Mouse (Mus musculus) ES-Bruce4 (cell line): ENCODE results near the gene Fez1. TPM values are rescaled to one million over a fixed set of nuclear protein-coding genes. Genes with fewer than 3 reads are reported as not detected.
A peak's percentile ranks its signal among the peaks of the same experiment; 100 is the strongest.

ENCODE experiments used
- H3K27ac ChIP-seq: 2 replicates; pipeline ENCODE4 v1.5.1; 2012; ENCODE audit warnings: low read length, inconsistent platforms; ENCODE audit not compliant: insufficient read depth
- H3K27me3 ChIP-seq: 2 replicates; pipeline ENCODE4 v1.6.1; 2012; ENCODE audit warnings: mild to moderate bottlenecking, low read length, inconsistent platforms; ENCODE audit not compliant: control insufficient read depth, poor library complexity, insufficient read depth, severe bottlenecking
- H3K36me3 ChIP-seq: 2 replicates; pipeline ENCODE4 v1.6.1; 2012; ENCODE audit warnings: inconsistent platforms, mild to moderate bottlenecking, low read length, moderate library complexity; ENCODE audit not compliant: control insufficient read depth, poor library complexity, insufficient read depth, severe bottlenecking
- H3K4me1 ChIP-seq: one replicate; pipeline ENCODE4 v1.8.1; 2011; ENCODE audit warnings: low read length; ENCODE audit not compliant: control insufficient read depth, insufficient read depth
- H3K4me3 ChIP-seq: 2 replicates; pipeline ENCODE4 v1.5.1; 2011; ENCODE audit warnings: low read depth, mild to moderate bottlenecking, low read length
- H3K9ac ChIP-seq: 2 replicates; pipeline ENCODE4 v1.6.1; 2012; ENCODE audit warnings: low read depth, mild to moderate bottlenecking, inconsistent platforms; ENCODE audit not compliant: poor library complexity, severe bottlenecking
- H3K9me3 ChIP-seq: replicated peaks from 2 replicates; pipeline ENCODE4 v1.6.1; 2012; ENCODE audit warnings: mild to moderate bottlenecking, low read length, inconsistent platforms; ENCODE audit not compliant: control insufficient read depth, poor library complexity, insufficient read depth, severe bottlenecking
- CTCF ChIP-seq: IDR thresholded peaks from one replicate; pipeline ENCODE4 v1.8.1; 2011; ENCODE audit warnings: low read depth, low read length
- EP300 ChIP-seq: IDR thresholded peaks from 2 replicates; pipeline ENCODE4 v1.6.1; 2011; ENCODE audit warnings: low read depth, low read length; ENCODE audit not compliant: insufficient read depth
- POLR2A ChIP-seq: IDR thresholded peaks from one replicate; pipeline ENCODE4 v1.8.1; 2011; ENCODE audit warnings: low read length; ENCODE audit not compliant: insufficient read depth
- polyA plus RNA-seq: library from polyadenylated mRNA; stranded (reverse); fragments of >200 nt; gene quantifications from 2 replicates; pipeline ENCODE4 v1.2.4, GENCODE M21; 2011; ENCODE audit warnings: low read depth; ENCODE audit not compliant: missing spikeins, insufficient read depth, insufficient read length

Fez1 gene
- polyA plus RNA-seq, 1 experiment, result 2.4 TPM

DNA sequence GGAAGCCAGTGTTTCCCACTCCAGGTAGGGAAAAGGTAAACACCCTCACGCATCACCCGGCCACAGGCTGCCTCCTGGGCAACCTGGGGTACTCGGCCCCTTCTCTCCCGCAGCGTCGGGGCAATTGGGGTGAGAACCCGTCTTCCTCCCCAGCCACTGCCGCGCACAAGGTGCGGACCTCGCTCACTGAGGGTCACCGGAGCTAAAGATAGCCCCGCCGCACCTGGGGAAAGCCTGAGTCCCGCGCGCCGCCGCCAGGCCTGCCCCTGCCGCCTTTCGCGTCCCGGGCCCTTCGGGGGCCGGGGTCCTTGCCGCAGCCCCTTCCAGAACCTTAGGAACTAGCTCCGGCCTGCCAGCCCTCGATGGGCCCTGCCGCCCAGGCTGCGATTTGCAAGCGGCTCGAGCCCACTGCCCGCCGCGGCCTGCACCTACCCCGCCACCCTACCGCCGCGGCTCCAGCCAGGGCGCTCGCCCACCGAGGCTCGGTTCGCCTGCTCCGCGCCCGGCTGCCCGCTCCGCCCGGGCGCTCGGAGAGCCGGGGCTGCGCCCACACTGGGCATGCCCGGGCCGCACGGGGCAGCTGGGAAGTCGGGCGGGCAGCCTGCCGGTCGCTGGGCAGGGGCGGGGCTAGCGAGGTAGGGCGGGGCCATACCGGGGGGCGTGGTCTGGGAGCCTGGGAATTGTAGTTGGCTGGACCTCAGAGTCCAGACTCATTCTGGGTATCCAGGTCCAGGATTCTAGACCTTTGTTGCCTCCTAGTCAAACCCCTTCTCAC is 24.7 kb upstream of the Fez1 start, which contains the start of gene Ei24:
Gene Ei24 (minus strand): TSS at position 613 of the 775 bp plus-strand sequence.
- no peak for TF ChIP-seq EP300
- TF ChIP-seq CTCF, result no peak
- no peak for TF ChIP-seq POLR2A
- Histone ChIP-seq H3K4me3 (peak within 1 kb of the TSS; percentile 98), H3K36me3 (peaks cover 16% of the 10 kb centered on the region), H3K9ac (peak within 1 kb of the TSS; percentile 99), H3K9me3 (no peaks in the 10 kb centered on the region), H3K4me1 (no peaks in the 10 kb centered on the region), H3K27me3 (no peaks in the 10 kb centered on the region), H3K27ac (peak within 1 kb of the TSS; percentile 76)

- Histone ChIP-seq H3K4me3 (no peak overlapping the region), H3K9me3 (no peaks in the 10 kb centered on the region), H3K27ac (peak overlapping the region; percentile 99), H3K9ac (peak overlapping the region; percentile 51; the same call in 1 of the 2 replicates), H3K4me1 (peaks cover 7% of the 10 kb centered on the region), H3K27me3 (no peaks in the 10 kb centered on the region), H3K36me3 (no peaks in the 10 kb centered on the region; the same call in 1 of the 2 replicates)
- TF ChIP-seq CTCF, result no peak
- TF ChIP-seq EP300, result 0 out of 2 replicates have a peak, but pooled peaks have one; percentile 24
- no peak for TF ChIP-seq POLR2A
These were observed 19.7 kb upstream of the Fez1 start for GRCm38 (mm10) chr9:36801961-36802360.

DNA sequence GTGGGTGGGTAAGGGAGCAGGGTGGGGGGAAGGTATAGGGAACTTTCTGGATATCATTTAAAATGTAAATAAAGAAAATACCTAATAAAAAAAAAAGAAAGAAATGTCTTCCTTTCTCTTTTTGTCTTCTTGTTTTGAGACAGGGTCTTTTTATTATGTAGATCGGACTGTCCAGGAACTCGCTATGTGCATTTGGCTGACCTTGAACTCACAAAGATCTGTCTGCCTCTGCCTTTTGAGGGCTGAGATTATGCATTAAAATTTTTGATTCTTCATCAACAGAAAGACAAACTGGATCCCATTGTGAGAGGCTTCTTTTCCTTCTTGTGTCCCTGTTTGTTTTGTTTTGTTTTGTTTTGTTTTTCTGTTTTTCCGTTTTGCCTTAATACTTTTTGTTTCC is 18.7 kb upstream of the Fez1 start:
- Histone ChIP-seq H3K9me3 (no peaks in the 10 kb centered on the region), H3K27me3 (no peaks in the 10 kb centered on the region), H3K4me1 (peaks cover 7% of the 10 kb centered on the region), H3K36me3 (no peaks in the 10 kb centered on the region; the same call in 1 of the 2 replicates), H3K4me3 (no peak overlapping the region), H3K27ac (peak overlapping the region; percentile 92), H3K9ac (0 out of 2 replicates have a peak overlapping the region, but pooled peaks have one; percentile 7)
- TF ChIP-seq CTCF (no peak), EP300 (0 out of 2 replicates have a peak, but pooled peaks have one; percentile 0), POLR2A (no peak)

DNA sequence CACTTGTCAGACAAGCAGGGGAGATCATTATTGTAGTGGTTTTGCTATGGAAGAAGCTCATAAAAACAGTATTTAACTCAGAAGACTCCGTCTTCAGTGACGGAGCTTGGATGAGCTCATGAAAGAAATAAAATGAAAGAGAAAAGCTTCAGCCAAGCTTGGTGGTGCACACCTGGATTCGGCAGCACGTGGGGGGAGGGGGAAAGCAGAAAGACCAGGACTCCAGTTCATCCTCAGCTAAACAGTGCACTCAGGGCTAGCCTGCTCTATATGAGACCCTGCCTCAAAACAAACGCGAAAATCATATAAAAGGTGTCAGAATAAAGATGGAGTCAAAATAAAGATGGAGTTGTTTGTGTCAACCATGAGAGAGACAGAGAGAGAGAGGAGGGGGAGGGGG is 18.3 kb upstream of the Fez1 start:
- peak overlapping the region; percentile 92 for H3K27ac ChIP-seq
- H3K27me3 ChIP-seq, result no peaks in the 10 kb centered on the region
- no peaks in the 10 kb centered on the region for H3K9me3 ChIP-seq
- H3K36me3 ChIP-seq, result no peaks in the 10 kb centered on the region; the same call in 1 of the 2 replicates
- no peak for TF ChIP-seq CTCF
- TF ChIP-seq EP300, result no peak
- TF ChIP-seq POLR2A, result no peak
- 0 out of 2 replicates have a peak overlapping the region, but pooled peaks have one; percentile 7 for H3K9ac ChIP-seq
- peaks cover 7% of the 10 kb centered on the region for H3K4me1 ChIP-seq
- no peak overlapping the region for H3K4me3 ChIP-seq

- TF ChIP-seq EP300 (no peak), POLR2A (no peak), CTCF (no peak)
- H3K4me3 ChIP-seq, result no peak overlapping the region
- H3K9ac ChIP-seq, result 0 out of 2 replicates have a peak overlapping the region, but pooled peaks have one; percentile 7
- no peaks in the 10 kb centered on the region for H3K9me3 ChIP-seq
- H3K4me1 ChIP-seq, result peaks cover 7% of the 10 kb centered on the region
- H3K27ac ChIP-seq, result peak overlapping the region; percentile 92
- no peaks in the 10 kb centered on the region; the same call in 1 of the 2 replicates for H3K36me3 ChIP-seq
- no peaks in the 10 kb centered on the region for H3K27me3 ChIP-seq
These were observed 17.7 kb upstream of the Fez1 start for GRCm38 (mm10) chr9:36803926-36804325.
